Mouse (Mus musculus) left cerebral cortex, postnatal 36 days (tissue): ENCODE data around the gene Ceacam19. TPM values are rescaled to one million over a fixed set of nuclear protein-coding genes. Genes with fewer than 3 reads are reported as not detected.

ENCODE experiments used
- DNase-seq, 2 experiments: peaks; one replicate each; pipeline ENCODE4 v3.0.0; 2021 to 2022; ENCODE audit warnings: low spot score in 2 of 2, mixed read lengths in 1 of 2
- intact Hi-C: fragments of 180-260 bp; cut with DNase I; formaldehyde crosslinking; loops from one replicate; pipeline ENCODE4 v1.15.1; 2025
- total RNA-seq, 2 experiments: library from RNA; stranded (reverse); gene quantifications; 2 replicates each; pipeline ENCODE4 v1.2.3; 2021

Gene Ceacam19
- total RNA-seq, 2 experiments from 2014 or later: not detected

GRCm38 (mm10) chr7:19910421-19911291, 22.9 kb upstream of the Ceacam19 start:
- peak; percentile 63 to 67 for DNase-seq
- intact Hi-C loops: loop anchor here (1.0 kb wide), 1 partner anchor 46 kb away; no protein-coding TSS in a partner anchor

GRCm38 (mm10) chr7:19889881-19890280, 2.1 kb upstream of the Ceacam19 start:
- intact Hi-C loops: no loop called here
- no peak for DNase-seq

- DNase-seq: no peak
- intact Hi-C loops: no loop called here
These were observed 7.0 kb downstream of the Ceacam19 start for GRCm38 (mm10) chr7:19880754-19881153.

GRCm38 (mm10) chr7:19876781-19877425, 10.9 kb downstream of the Ceacam19 start:
- intact Hi-C loops: no loop called here

GRCm38 (mm10) chr7:19875948-19876682, 11.7 kb downstream of the Ceacam19 start:
- intact Hi-C loops: no loop called here
- DNase-seq: peak in 1 of 2 experiments; percentile 41

More at GRCm38 (mm10) chr7:19876781-19877425, 10.9 kb downstream of the Ceacam19 start:
- DNase-seq: no peak

- intact Hi-C loops: no loop called here
- DNase-seq: no peak
These were observed 15.7 kb downstream of the Ceacam19 start for GRCm38 (mm10) chr7:19871943-19872601.

GRCm38 (mm10) chr7:19871137-19871621, 16.6 kb downstream of the Ceacam19 start:
- intact Hi-C loops: no loop called here
- no peak for DNase-seq

- intact Hi-C loops: no loop called here
- no peak for DNase-seq
These were observed 19.9 kb downstream of the Ceacam19 start for GRCm38 (mm10) chr7:19867751-19868399.

GRCm38 (mm10) chr7:19866490-19866889, 21.3 kb downstream of the Ceacam19 start:
- no peak for DNase-seq
- intact Hi-C loops: no loop called here

GRCm38 (mm10) chr7:19865246-19866036, 22.3 kb downstream of the Ceacam19 start:
- intact Hi-C loops: no loop called here
- no peak for DNase-seq

GRCm38 (mm10) chr7:19864241-19864640, 23.5 kb downstream of the Ceacam19 start:
- intact Hi-C loops: no loop called here
- DNase-seq: no peak

GRCm38 (mm10) chr7:19861199-19861598, 26.6 kb downstream of the Ceacam19 start, which contains the start of gene Ceacam16:
Ceacam16 (minus strand) TSS chr7:19861299.
- intact Hi-C loops: no loop called here

GRCm38 (mm10) chr7:19859740-19860139, 28.0 kb downstream of the Ceacam19 start:
- intact Hi-C loops: no loop called here
- no peak for DNase-seq

More at GRCm38 (mm10) chr7:19861199-19861598, 26.6 kb downstream of the Ceacam19 start, which contains the start of gene Ceacam16:
- DNase-seq: no peak

- intact Hi-C loops: no loop called here
- no peak for DNase-seq
These were observed 31.5 kb downstream of the Ceacam19 start for GRCm38 (mm10) chr7:19856283-19856682.

- intact Hi-C loops: no loop called here
- no peak for DNase-seq
These were observed 32.1 kb downstream of the Ceacam19 start for GRCm38 (mm10) chr7:19855663-19856062.

- intact Hi-C loops: no loop called here
- DNase-seq: no peak
These were observed 34.2 kb downstream of the Ceacam19 start for GRCm38 (mm10) chr7:19853526-19853925.

GRCm38 (mm10) chr7:19851858-19852570, 35.8 kb downstream of the Ceacam19 start, which contains the start of gene Gm19345:
Gm19345 (plus strand) TSS chr7:19852003.
- DNase-seq: peak; percentile 38 to 46
- intact Hi-C loops: no loop called here
